Mouse (Mus musculus): ENCODE measurements around the gene Cited4.

Cited4 gene

DNA sequence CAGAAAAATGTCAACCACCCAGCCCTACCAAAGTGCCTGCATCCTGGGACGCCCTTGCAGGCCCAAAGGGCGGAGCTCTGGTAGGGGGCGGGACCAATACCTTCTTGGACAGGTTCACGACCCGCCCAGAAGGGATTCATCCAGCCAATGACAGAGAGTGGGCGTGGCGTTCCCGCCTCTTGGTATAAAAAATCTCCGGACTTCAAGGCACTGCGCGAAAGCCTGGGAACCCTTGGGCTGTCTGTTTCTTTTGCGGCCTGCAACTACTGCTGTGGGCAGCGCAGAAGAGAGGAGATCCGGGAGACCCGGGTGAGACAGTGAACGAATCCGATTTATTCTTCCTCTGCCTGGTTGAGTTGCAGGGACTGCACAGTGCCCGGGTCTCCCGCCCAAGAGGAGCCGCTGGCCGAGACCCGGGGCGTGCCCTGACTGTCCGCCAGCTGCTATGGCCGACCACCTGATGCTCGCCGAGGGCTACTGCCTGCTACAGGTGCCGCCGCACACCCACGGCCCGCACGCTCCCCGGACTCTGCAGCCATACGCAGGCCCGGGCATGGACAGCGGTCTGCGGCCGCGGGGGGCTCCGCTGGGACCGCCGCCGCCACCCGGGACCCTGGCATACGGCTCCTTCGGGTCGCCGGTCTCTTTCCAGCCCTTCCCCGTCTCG, at the start of gene Cited4:
Cited4 (plus strand) TSS at position 215 of the 667 bp plus-strand sequence.
- peak; percentile 89 for DNase-seq

DNA sequence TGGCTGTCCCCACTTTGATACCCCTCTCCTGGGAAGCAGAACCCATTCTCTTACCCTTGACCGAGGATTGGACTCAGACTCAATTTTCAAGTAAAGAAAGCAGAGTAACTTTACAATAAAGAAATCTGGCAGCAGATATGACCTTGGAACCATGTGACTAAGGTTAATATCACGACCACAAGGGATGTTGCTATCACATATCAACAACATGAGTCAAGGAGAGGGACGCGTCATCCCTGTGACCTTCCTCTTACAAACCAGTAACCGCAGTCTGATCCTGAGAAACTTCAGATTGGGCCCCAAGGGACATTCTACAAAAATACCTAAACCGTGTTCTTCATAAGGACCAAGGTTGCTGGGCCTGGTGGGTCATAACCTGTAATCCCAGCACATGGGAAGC, 38.6 kb upstream of the Cited4 start:
- DNase-seq, result no peak

DNA sequence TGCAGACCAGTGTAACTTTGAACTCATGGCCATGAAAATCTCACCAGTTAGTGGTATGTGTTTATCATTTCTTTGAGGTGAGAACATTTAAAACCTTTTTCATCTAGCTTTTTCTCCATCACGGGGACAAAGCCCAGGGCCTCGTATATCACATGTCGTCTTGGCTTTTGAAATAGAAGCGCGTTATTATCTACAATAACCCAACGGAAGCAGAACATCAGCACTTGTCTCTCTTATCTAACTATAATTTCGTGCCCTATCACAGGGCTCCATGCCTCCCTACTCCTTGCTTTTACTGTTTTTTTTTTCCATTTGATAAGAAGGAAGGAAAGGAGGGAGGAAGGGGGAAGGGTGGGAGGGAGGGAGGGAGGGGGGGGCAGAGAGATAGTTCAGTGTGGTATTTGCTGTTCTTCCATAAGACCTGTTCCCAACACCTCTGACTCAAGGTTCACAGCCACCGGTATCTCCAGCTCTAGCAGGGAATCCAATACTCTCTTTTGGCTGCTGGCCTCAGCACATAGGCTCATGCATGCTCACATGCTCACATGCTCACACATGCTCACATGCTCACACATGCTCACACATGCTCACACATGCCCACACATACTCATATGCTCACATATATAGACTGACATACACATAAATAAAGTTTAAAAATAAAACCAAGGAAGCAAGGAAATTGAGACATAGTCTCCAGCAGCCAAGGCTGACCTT, 36.0 kb upstream of the Cited4 start:
- DNase-seq, result no peak

DNA sequence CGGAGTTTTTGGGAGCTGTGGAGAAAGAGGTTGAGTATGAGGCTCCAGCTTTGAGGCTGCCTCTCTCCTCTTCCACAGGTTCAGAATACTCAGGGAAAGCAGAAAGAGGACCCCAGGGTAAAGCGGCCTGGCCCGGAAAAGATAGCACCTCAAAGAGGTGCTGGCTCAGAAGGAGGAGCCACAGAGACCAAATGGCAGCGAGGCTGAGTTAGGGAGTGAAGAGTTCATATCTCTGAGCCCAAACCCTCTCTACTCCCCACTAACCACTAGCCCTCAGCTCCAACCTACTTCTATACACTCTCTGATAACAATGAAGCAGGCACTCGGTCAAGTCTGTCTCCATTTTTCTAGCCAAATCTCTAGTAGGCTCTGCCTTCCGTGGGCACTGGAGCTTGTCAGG, 34.5 kb upstream of the Cited4 start:
- DNase-seq, result no peak

DNA sequence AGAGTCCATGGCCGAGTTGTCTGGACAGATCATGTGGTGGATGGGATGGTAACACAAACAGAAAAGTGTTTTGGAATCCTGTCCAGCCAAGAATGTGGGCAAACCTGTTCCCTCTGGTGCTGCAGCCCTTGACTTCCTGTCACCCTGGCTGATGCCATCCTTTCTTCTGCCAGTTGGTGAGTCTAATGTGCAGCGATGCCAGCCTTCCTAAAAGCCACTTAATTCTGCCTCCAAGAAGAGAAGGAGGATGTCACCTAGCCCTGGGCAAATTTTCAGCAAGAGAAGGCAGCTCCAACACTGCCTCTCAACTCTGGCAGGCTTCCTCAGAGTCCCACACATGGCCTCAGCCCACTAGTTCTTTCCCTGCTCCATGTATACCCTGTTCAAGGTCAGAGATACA, 31.0 kb upstream of the Cited4 start:
- no peak for DNase-seq

DNA sequence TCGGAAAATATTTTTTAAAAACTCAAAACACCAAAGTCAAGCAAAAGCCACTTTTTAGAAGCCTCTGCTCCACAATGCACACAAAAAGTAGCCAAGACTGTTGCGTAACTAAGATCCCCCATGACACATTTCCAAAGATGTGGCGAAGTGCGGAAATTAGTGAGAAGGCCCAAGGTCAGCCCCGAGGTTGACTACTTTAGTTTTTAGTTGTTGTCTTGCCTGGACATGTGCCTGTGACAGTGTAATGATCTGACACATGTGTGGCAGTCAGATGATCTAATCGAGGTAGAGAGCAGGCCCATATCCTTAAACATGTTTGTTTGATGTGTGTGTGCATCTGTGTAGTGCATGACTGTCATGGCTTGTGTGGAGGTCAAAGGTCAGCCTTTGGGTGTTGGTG, 24.4 kb upstream of the Cited4 start:
- DNase-seq, result no peak

DNA sequence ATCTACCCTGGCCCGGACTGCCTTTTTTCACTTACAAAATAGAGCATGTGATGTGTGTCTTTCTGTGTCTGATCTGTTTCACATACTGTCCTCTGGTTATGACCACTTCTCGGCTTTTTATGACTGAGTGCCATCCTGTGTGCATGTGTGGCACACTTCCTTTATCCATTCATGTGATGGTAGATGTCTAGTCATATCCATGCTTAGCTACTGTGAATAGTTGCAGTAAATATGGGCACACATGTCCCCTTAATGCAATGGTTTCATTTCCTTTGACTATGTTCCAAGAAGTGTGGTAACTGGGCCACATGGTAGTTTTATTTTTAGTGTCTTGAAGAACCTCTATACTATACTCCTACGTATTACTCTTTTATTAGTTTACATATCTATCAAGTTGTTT, 22.5 kb upstream of the Cited4 start:
- no peak for DNase-seq

DNA sequence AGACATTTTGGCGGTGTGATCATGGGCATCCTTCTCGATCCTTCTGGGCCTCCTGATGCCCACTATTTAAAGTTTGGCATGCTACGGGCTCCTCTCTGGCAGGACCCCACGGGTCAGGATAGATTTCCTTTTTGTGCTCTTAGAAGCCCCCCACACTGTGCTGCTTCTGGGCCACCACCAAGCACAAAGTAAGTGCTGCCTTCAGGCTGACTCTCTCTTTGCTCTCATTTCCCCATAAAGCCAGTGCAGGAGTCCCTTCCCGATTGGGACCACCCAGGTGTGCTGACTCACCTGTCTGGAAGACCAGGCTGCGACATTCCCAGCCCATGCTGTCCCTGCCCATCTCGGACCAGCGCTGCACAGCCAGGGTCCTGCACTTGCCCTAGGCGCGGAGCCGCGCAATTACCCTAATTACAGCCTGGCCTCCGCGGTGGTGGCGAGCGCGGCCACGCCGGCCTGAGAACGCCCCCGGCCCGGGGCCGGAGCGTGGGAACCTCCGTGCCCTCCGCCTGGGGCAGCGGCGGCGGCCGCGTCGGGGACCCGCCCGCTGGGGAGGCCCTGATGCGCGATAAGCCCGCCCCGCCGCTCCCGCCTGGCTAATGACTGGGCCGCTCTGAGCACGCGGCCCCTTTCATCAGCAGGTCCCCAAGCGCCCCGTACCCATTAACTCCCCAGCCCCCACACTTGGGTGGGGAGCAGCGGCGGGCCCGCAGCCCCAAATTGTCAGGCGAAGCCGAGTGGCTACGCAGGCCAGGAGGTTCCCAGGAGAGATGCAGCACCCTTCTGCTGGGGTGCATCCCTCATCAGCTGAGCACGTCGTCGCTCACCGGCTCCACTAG, 16.8 kb upstream of the Cited4 start:
- peak; percentile 46 for DNase-seq

DNA sequence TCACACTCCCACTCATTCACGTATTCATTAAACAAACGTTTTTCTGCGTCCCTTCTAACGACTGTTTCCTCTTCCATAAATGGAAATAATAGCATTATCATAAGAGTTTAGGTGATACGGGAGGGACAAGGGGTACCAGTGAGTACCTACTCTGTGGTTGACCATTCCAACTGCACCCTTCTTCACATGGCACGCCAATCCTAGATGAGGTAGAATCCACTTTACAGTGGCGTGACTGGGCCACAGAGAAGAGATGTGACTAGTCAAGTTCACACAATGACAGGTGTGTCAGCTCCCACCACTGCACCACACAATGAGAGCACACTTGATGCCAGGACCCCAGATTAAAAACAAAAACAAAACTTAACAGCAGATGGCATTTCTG, 16.2 kb upstream of the Cited4 start:
- DNase-seq, result no peak

DNA sequence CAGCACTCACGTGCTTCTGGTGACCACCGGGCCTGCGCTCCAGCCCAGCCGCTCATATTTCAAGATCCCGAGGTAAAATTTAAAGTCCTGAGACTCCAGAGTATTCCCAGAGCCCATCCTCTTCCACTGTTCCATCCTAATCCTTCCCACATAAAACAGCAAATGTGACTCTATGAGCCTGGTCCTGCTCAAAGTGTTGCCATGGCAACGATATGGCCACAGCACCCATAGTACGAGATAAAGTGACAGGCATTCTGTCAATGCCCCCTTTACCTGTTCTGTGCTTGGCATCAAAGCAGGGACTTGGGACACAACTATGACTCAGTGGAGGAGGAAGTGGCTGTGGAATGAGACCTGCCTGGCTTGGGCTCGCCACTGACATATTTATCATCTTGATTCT, 10.5 kb upstream of the Cited4 start:
- no peak for DNase-seq

DNA sequence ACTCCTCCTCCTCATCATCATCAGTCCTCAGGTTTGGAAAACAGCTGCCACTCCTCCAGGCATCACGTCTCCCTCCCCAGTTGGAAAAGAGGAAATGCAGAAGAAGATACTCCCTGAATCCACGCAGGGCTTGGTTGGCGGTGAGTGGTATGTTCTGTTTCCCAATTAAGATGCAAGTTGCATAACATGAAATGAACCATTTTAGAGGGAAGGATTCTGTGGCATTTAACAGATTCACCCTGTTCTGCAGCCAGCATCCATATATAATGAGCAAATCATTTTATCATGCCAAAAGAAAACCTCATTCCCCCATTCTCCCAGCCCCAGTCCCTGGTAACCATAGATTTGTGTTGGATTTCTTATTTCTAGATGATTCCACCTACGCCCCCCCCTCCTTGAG, 5.9 kb upstream of the Cited4 start:
- DNase-seq, result peak; percentile 80

DNA sequence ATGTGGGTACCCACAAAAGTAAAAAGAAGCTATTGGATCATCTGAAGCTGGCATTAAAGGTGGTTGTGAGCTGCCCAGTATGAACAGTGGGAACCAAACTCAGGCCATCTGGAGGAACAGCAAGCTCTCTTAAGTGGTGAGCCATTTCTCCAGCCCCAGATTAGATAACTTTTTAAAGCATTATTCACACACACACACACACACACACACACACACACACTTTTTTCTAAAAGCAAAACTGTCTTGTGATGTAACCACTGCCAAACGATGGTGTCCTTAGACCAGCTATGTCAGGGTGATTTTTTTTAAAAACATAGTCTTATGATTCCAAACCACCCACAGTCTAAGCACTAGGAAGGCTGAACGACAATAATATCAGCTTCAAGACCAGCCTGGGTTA, 1.8 kb upstream of the Cited4 start:
- no peak for DNase-seq

DNA sequence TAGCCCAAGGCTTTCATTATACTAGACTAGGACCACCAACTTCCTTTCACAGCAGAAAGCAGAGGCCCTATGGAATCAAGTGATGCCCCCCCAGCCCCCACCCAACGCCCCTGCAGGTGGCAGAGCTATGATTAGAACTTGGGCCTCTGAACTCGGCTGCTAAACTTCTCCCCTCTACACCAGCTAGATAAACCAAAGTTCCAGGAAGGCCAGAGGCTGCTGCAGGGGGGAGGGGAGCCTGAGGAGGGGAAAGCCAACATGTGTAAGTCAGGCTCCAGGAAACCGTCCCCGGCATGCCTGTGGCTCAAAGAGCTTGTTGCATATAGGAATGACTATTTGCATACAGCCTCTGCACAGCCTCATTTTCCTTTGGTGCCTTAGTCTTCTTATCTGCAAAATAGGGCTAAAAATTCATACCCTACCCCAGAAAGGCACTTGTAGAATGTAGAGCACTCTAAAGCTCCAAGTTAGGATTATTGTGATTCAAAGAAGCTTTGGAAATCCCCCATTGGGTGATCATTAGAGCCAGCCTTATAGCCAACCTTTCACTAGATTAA, 1.1 kb upstream of the Cited4 start:
- DNase-seq, result no peak

DNA sequence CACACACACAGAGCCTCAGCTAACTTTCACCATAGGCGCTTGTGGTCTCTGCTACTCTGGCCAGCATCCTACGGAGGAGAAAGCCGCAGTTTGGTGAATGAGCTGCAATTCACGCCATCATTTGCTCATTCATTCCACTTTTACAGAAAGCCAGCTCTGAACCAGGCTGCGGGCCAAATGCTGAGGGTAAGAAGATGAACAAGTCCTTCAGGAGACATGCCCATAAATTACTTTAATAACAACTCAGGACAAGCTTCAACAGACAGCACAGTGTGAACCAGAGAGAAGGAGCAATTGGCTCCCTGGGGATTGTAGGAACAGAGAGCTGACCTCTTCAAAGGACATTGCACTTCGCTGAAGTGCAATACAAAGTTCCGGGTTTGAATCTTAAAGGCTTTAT, 590 bp upstream of the Cited4 start:
- DNase-seq, result no peak

DNA sequence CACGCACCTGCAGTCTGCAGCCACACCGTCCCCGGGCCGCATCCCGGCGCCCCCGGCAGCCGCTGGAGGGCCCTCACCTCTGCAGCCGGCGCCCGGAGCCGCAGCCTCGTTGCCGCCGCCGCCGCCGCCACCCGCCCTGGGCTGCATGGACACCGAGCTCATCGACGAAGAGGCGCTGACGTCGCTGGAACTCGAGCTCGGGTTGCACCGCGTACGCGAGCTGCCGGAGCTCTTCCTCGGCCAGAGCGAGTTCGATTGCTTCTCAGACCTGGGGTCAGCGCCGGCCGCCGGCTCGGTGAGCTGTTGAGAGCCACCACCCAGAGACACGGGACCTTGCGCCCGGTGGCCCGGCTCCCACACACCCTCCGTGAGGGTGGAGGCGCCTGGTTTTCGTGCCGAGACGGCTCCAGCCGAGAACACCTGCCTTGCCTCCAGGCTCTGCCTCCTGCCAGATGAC, 701 bp downstream of the Cited4 start:
- DNase-seq, result peak; percentile 50

DNA sequence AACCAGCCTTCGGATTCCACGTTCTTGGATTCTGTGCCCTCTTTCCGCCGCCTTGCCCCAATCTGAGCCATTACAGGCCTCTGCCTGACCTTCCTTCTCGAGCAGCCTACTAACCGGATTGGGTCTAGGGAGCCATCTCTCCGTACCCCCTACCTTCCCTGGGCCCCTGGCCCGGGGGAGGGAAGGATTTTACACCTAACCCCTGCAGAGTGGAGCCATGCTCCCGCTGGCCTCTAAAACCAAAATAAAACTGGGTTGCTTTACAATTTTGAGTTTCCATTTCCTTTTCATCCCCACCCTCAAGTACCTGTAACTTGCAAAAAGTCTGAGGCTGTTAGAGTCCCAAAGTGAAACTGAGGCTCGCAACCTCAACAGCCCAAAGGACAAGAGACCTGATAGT, 1.2 kb downstream of the Cited4 start:
- no peak for DNase-seq

DNA sequence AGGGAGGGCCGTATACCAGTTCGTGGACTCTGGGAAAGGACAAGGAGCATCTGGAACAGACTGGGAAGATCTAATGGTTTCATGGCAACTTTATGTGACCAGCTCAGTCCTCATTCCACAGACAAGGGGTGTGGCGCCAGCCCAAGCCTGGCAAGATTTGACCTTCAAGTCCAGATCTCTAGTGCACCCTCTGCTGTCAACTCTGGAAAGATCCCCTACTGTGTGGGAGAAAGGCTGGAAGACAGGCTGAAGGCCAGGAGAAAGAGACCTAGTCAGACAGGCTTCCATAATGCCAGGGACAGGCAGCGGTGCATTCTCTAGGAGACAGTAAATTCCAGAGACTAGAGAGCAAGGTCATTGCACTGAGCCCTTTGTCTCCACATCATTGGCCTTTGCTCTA, 2.2 kb downstream of the Cited4 start:
- DNase-seq, result no peak

DNA sequence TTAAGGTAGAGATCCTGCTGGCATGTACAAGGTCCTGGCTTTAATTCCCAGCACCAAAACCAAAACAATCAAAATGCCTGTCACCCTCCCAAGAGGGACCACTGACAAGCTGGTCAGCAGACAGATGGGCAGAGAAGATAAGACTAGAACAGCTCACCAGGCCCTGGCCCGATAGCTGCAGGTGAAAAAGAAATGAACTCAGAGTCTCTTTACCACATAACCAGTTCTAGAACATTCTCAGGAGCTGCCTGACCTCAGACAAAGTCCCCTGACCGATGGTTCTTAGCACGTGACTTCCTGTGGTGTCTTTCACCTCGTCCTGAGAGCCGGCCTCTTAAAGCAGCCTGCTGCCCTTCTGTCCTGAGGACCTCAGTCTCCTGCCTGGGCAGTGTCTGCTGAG, 3.2 kb downstream of the Cited4 start:
- no peak for DNase-seq

DNA sequence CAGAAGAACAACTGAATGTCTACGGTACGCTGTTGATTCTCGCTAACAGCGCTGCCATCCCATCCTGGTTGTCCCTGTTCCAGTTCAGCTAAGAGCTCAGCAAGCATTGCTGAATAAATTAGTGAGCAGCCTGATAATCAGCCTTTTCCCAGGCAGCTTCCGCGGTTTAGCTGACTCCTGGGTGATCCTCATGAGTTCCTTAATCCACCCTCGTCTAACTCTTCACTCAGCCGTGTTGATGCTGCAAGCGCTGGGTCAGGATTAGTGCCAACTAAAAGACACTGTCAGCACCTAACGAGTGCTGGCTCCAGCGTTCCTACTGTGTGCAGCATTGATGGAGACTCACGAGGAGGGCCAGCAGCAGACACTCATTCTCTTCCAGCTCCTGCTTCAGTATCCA, 4.7 kb downstream of the Cited4 start:
- no peak for DNase-seq

DNA sequence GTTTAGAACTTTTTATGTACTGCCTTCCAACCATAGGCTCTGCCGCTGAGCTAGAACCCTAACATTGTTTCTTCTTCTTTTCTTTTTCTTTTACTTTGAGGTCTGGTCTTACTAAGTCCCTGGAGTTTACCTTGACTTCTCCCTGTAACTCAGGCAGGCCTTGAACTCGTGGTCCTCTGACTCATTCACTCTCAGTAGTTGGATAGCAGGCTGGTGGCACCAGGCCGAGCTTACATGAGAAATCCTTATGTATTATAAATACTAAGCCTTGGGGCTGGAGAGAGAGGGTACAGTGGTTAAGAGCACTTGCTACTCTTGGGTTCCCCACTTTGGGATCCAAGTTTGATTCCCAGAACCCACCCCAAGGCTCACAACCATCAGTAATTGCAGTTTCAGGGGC, 7.2 kb downstream of the Cited4 start:
- no peak for DNase-seq

DNA sequence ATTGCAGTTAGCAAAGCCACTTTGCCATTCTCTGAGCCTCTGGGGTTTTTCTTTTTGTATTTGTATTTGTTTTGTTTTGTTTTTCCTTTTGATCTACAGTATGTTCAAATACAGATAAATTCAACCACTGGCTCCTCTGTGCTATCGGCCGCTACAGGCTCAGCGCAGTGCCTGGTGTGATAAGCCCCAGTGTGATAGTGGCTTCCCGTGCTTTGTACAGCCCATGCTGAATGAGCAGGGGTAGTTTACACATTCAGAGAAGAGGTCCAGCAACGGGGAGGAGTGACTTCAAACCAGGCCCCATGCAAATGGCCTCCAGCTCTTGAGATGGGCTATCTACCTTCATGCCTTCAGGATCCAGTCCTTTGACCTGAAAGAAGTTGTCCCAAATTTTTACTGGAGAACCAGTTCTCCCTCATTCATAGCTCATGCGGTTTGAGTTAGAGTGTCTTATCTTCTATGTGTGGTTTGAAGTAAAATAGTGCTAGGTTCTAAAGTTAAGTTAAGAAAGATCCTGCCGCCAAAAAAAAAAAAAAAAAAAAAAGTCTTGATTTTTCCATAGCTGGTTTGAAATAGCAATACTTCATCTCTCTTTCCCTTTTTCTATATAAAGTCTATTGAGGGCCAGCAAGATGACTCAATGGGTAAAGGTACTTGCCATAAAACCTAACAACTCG, 8.5 kb downstream of the Cited4 start:
- DNase-seq, result no peak

DNA sequence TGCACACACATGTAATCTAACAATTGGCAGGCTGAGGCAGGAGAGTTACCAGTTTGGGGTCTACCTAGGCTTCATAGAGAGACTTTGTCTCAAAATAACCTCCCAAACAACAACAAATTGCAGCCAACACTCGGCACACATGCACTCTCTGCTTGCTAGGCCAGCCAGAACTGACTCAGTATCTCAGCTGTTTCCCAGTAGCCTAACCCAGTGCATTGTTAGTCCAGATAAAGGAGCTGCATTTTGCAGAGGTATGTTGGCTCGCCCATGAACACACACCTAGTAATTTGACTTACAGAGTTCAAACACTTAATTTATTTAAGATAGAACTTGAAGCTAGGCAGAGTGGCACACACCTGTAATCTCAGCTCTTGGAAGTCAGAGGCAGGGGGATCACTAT, 9.3 kb downstream of the Cited4 start:
- DNase-seq, result no peak

DNA sequence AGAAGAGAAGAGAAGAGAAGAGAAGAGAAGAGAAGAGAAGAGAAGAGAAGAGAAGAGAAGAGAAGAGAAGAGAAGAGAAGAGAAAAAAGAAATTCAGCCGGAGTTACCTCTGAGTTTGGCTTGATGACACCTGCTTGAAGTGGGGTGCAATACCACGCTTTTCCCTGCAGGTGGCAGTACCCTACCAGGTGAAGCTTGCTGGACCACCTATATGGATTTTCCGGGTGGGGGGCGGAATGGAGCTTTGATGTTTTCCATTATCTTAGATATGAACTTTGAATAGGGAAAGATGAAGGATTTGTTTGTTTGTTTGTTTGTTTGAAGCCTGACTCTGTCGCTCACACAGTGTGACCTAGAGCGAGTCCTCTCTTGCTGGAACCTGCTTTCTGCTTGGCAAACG, 14.6 kb downstream of the Cited4 start:
- DNase-seq, result no peak
